10 mouse cellular contexts compared by ENCODE assay signal in genomic region chr14:8300281-8300680, GRCm38 (mm10). TPM values are rescaled to one million over a fixed set of nuclear protein-coding genes. Genes with fewer than 3 reads are reported as not detected.
DNase-seq lines count a peak whose midpoint lies in the region; ATAC-seq lines count a peak whose summit lies in the region.
"Had no signal": no experiment of that assay in that cellular context is flagged by ENCODE, and none has a peak within 500 bp of the region (broad histone marks: within the 10 kb centered on the region; RNA-seq: fewer than 3 reads in every experiment).

No protein-coding gene starts in this region.

- no peak overlapping the region for H3K4me3 ChIP-seq in hindbrain, embryonic 11.5 days (ENCODE audit: low read depth, low read length)
- no peak overlapping the region for H3K4me3 ChIP-seq in hindbrain, embryonic 16.5 days (ENCODE audit: low read length)
- H3K4me3 ChIP-seq: embryonic facial prominence, embryonic 13.5 days; limb, embryonic 13.5 days had no signal

- 27% methylated on average over 8 of the region's 8 CpGs for WGBS in hindbrain, embryonic 11.5 days
- 31% methylated on average over 8 of the region's 8 CpGs for WGBS in hindbrain, embryonic 16.5 days

- no peak overlapping the region for H3K27ac ChIP-seq in hindbrain, embryonic 11.5 days (ENCODE audit: low read depth, low read length)
- no peak overlapping the region for H3K27ac ChIP-seq in hindbrain, embryonic 16.5 days (ENCODE audit: low read depth, low read length)
- H3K27ac ChIP-seq: embryonic facial prominence, embryonic 13.5 days; limb, embryonic 13.5 days had no signal

- no peaks in the 10 kb centered on the region for H3K4me1 ChIP-seq in hindbrain, embryonic 11.5 days (replicated peaks; ENCODE audit: control insufficient read depth, insufficient read depth, low read length)
- H3K4me1 ChIP-seq in hindbrain, embryonic 16.5 days (ENCODE audit: control insufficient read depth, insufficient read depth, low read depth, low read length): no peaks in the 10 kb centered on the region
- H3K4me1 ChIP-seq: embryonic facial prominence, embryonic 13.5 days had no signal

- no peak for ATAC-seq in hindbrain, embryonic 11.5 days (ENCODE audit: low FRiP score)
- no peak for ATAC-seq in hindbrain, embryonic 16.5 days

- no peaks in the 10 kb centered on the region for H3K36me3 ChIP-seq in hindbrain, embryonic 11.5 days (ENCODE audit: control insufficient read depth, insufficient read depth, low read length)
- no peaks in the 10 kb centered on the region for H3K36me3 ChIP-seq in hindbrain, embryonic 16.5 days (ENCODE audit: control insufficient read depth, insufficient read depth, low read length)
- H3K36me3 ChIP-seq: embryonic facial prominence, embryonic 13.5 days; limb, embryonic 13.5 days had no signal

- no peaks in the 10 kb centered on the region for H3K9me3 ChIP-seq in hindbrain, embryonic 11.5 days (ENCODE audit: control insufficient read depth, low read length)
- no peaks in the 10 kb centered on the region for H3K9me3 ChIP-seq in hindbrain, embryonic 16.5 days (ENCODE audit: control insufficient read depth, low read length)
- H3K9me3 ChIP-seq: embryonic facial prominence, embryonic 13.5 days; limb, embryonic 13.5 days had no signal

- no peak overlapping the region for H3K9ac ChIP-seq in hindbrain, embryonic 11.5 days (ENCODE audit: low read depth, low read length)
- no peak overlapping the region for H3K9ac ChIP-seq in hindbrain, embryonic 16.5 days (ENCODE audit: low read depth, low read length)
- H3K9ac ChIP-seq: embryonic facial prominence, embryonic 13.5 days; limb, embryonic 13.5 days had no signal

- no peak overlapping the region for H3K4me2 ChIP-seq in hindbrain, embryonic 11.5 days (replicated peaks; ENCODE audit: low read depth, low read length)
- no peak overlapping the region for H3K4me2 ChIP-seq in hindbrain, embryonic 16.5 days (ENCODE audit: low read length)
- H3K4me2 ChIP-seq: embryonic facial prominence, embryonic 13.5 days; limb, embryonic 13.5 days had no signal

- no peaks in the 10 kb centered on the region for H3K27me3 ChIP-seq in hindbrain, embryonic 11.5 days (ENCODE audit: control insufficient read depth, insufficient read depth, low read length)
- H3K27me3 ChIP-seq in hindbrain, embryonic 16.5 days (replicated peaks; ENCODE audit: control insufficient read depth, insufficient read depth, low read length): no peaks in the 10 kb centered on the region; the same call in 1 of the 2 replicates
- H3K27me3 ChIP-seq: embryonic facial prominence, embryonic 13.5 days had no signal

- DNase-seq in hindbrain, embryonic 11.5 days (ENCODE audit: low spot score): peak; percentile 78
- peak; percentile 46 to 52 for DNase-seq in B cell, adult 2 months
- peak; percentile 64 for DNase-seq in adrenal gland, postnatal 25 days
- peak; percentile 37 for DNase-seq in embryo, embryonic 11.5 days (ENCODE audit: low read depth, low spot score)
- DNase-seq in induced T-regulatory cell, adult 2 months (ENCODE audit: low read depth): peak; percentile 53
- peak; percentile 63 for DNase-seq in lung, postnatal 25 days (ENCODE audit: low spot score)
- no peak for DNase-seq in yolk sac, embryonic 10.5 days (ENCODE audit: low spot score)

RNA-seq across cellular contexts. Expression of gene Fam107a, which starts 17.5 kb away (rescaled TPM):
- 0.27 and 0.46 TPM in 2 replicates for polyA plus RNA-seq in hindbrain, embryonic 11.5 days (2014; fragmentation: Nextera tagmentation; extraction: Ambion mirVana)
- 0.89 and 1.2 TPM in 2 replicates for polyA plus RNA-seq in hindbrain, embryonic 16.5 days (2015; fragmentation: Nextera tagmentation; extraction: Ambion mirVana)
- 1.6 and 2.9 TPM in 2 replicates for total RNA-seq in adrenal gland, postnatal 25 days (2021)

RNA-seq across cellular contexts. Expression of gene Acox2, which starts 41.1 kb away (rescaled TPM):
- polyA plus RNA-seq in hindbrain, embryonic 11.5 days (2014; fragmentation: Nextera tagmentation; extraction: Ambion mirVana): 0.20 and 0.29 TPM in 2 replicates
- polyA plus RNA-seq in hindbrain, embryonic 16.5 days (2015; fragmentation: Nextera tagmentation; extraction: Ambion mirVana): 0.09 and 0.23 TPM in 2 replicates
- total RNA-seq in adrenal gland, postnatal 25 days (2021): 0.43 and 1.5 TPM in 2 replicates
- polyA plus RNA-seq: embryonic facial prominence, embryonic 13.5 days; limb, embryonic 13.5 days had no signal
